Mouse (Mus musculus) lung, postnatal 0 days (tissue): ENCODE data around the gene Cyp2d22.

ENCODE experiments used
- CTCF ChIP-seq: IDR thresholded peaks from 2 replicates; pipeline ENCODE4 v1.5.1; 2016; ENCODE audit warnings: antibody characterized with exemption, mild to moderate bottlenecking
- EP300 ChIP-seq: IDR thresholded peaks from 2 replicates; pipeline ENCODE4 v1.6.1; 2016; ENCODE audit warnings: antibody characterized with exemption, mild to moderate bottlenecking, control low read depth

DNA sequence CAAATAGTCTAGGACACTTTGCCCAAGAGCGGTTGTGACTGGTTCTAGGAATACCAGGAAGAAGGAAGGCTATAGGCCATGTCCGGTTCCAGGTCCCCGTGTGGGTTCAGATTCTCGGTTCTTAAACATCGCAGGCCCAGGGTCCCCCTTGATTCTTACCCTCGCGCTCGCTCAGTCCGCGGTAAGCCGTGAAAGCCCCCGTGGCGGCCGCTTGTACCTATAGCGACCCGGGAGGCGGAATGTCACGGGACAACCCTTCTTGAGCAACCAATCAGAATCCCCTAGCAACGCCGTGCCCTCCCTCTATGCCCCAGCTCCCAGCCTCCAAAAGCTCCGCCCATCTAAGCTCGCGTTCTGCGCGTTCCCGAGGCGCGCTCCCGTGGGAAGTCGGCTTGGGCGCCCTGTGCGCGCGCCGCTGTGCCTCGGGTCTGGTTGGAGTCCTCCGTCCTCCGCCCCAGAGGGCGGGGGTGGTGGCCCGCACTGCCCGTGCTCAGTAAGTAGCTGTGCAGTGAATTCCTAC is 41.4 kb downstream of the Cyp2d22 start, which contains the start of the genes Naga, Pheta2 and Smdt1:
- peak; percentile 42; the same call in 1 of the 2 replicates for TF ChIP-seq CTCF
- no peak for TF ChIP-seq EP300
